Mouse (Mus musculus) MEL (cell line): Measurements from ENCODE around the gene Socs5. TPM values are rescaled to one million over a fixed set of nuclear protein-coding genes. Genes with fewer than 3 reads are reported as not detected.

Experiments
- DNase-seq: peaks from one replicate; pipeline ENCODE4 v3.0.0; 2011; ENCODE audit warnings: low read depth, low spot score
- H3K27ac ChIP-seq: 2 replicates; pipeline ENCODE4 v1.5.1; 2012; ENCODE audit warnings: low read depth, mild to moderate bottlenecking, control low read depth, low read length, moderate library complexity; ENCODE audit not compliant: control insufficient read depth
- H3K27me3 ChIP-seq, 2 experiments: fragments of 150-350 bp in 1 of 2; sonication (generic) in 1 of 2; 2 replicates each; pipeline ENCODE4 v1.6.1; 2012; ENCODE audit warnings: low read length in 2 of 2, mild to moderate bottlenecking in 2 of 2, improper control_type of control experiment in 1 of 2, moderate library complexity in 1 of 2; ENCODE audit not compliant: insufficient read depth in 2 of 2, control insufficient read depth in 1 of 2
- H3K36me3 ChIP-seq, 2 experiments: 2 replicates each; pipeline ENCODE4 v1.6.1; 2012 to 2014; ENCODE audit warnings: low read length in 2 of 2, improper control_type of control experiment in 1 of 2, inconsistent platforms in 1 of 2, mild to moderate bottlenecking in 1 of 2; ENCODE audit not compliant: insufficient read depth in 2 of 2, control insufficient read depth in 1 of 2
- H3K4me1 ChIP-seq, 2 experiments: fragments of 150-350 bp in 1 of 2; sonication (generic) in 1 of 2; 2 replicates each; pipeline ENCODE4 v1.6.1; 2012; ENCODE audit warnings: low read length in 2 of 2, improper control_type of control experiment in 1 of 2, mild to moderate bottlenecking in 1 of 2; ENCODE audit not compliant: insufficient read depth in 2 of 2, control insufficient read depth in 1 of 2
- H3K4me3 ChIP-seq, 2 experiments: fragments of 150-350 bp in 1 of 2; sonication (generic) in 1 of 2; 2 replicates each; pipeline ENCODE4 v1.5.1; 2012; ENCODE audit warnings: low read depth in 2 of 2, low read length in 2 of 2, mild to moderate bottlenecking in 2 of 2, moderate library complexity in 2 of 2, control low read depth in 1 of 2, improper control_type of control experiment in 1 of 2; ENCODE audit not compliant: control insufficient read depth in 1 of 2, insufficient read depth in 1 of 2
- H3K79me2 ChIP-seq: 2 replicates; pipeline ENCODE4 v1.6.1; 2012; ENCODE audit warnings: mild to moderate bottlenecking, low read length, moderate library complexity; ENCODE audit not compliant: control insufficient read depth, poor library complexity, insufficient read depth
- H3K9ac ChIP-seq: 2 replicates; pipeline ENCODE4 v1.6.1; 2012; ENCODE audit warnings: low read depth, mild to moderate bottlenecking, control low read depth, low read length, moderate library complexity; ENCODE audit not compliant: control insufficient read depth, poor library complexity, severe bottlenecking
- H3K9me3 ChIP-seq: fragments of 150-350 bp; sonication (generic); replicated peaks from 2 replicates; pipeline ENCODE4 v1.6.1; 2012; ENCODE audit warnings: mild to moderate bottlenecking, low read length, improper control_type of control experiment, moderate library complexity; ENCODE audit not compliant: insufficient read depth
- CHD2 ChIP-seq: IDR thresholded peaks from 2 replicates; pipeline ENCODE4 v1.6.1; 2011; ENCODE audit warnings: low read length, improper control_type of control experiment
- CTCF ChIP-seq, 3 experiments: IDR thresholded peaks in 2 of 3; conservative IDR thresholded peaks in 1 of 3; 2 replicates each; pipeline ENCODE4 v1.5.1; 2011 to 2012; ENCODE audit warnings: low read length in 3 of 3, low read depth in 2 of 3, mild to moderate bottlenecking in 2 of 3, improper control_type of control experiment in 1 of 3, inconsistent platforms in 1 of 3, mixed read lengths in 1 of 3, moderate library complexity in 1 of 3; ENCODE audit not compliant: control insufficient read depth in 1 of 3, insufficient read depth in 1 of 3, poor library complexity in 1 of 3, severe bottlenecking in 1 of 3
- ELF1 ChIP-seq: IDR thresholded peaks from 2 replicates; pipeline ENCODE4 v1.6.1; 2014; ENCODE audit warnings: low read depth, mild to moderate bottlenecking, inconsistent platforms, low read length, improper control_type of control experiment, moderate library complexity
- EP300 ChIP-seq, 2 experiments: IDR thresholded peaks; 2 replicates each; pipeline ENCODE4 v1.6.1; 2011; ENCODE audit warnings: improper control_type of control experiment in 2 of 2, low read length in 2 of 2, low read depth in 1 of 2, mild to moderate bottlenecking in 1 of 2
- GABPA ChIP-seq: IDR thresholded peaks from 2 replicates; pipeline ENCODE4 v1.6.1; 2012; ENCODE audit warnings: low read depth, mild to moderate bottlenecking, inconsistent platforms, low read length, improper control_type of control experiment, moderate library complexity
- GATA1 ChIP-seq: IDR thresholded peaks from 2 replicates; pipeline ENCODE4 v1.6.1; 2011; ENCODE audit warnings: low read depth, low read length, improper control_type of control experiment
- HCFC1 ChIP-seq: IDR thresholded peaks from 2 replicates; pipeline ENCODE4 v1.6.1; 2012; ENCODE audit warnings: low read depth, mild to moderate bottlenecking, inconsistent platforms, low read length, improper control_type of control experiment, moderate library complexity
- JUND ChIP-seq: IDR thresholded peaks from 2 replicates; pipeline ENCODE4 v1.6.1; 2011; ENCODE audit warnings: low read depth, mild to moderate bottlenecking, improper control_type of control experiment, low read length
- KAT2A ChIP-seq: conservative IDR thresholded peaks from 2 replicates; pipeline ENCODE4 v1.6.1; 2012; ENCODE audit warnings: low read depth, low read length, improper control_type of control experiment, inconsistent platforms
- MAFK ChIP-seq: IDR thresholded peaks from 2 replicates; pipeline ENCODE4 v1.6.1; 2011; ENCODE audit warnings: low read depth, mild to moderate bottlenecking, low read length, improper control_type of control experiment, borderline replicate concordance
- MAX ChIP-seq: IDR thresholded peaks from 2 replicates; pipeline ENCODE4 v1.6.1; 2011; ENCODE audit warnings: low read length, improper control_type of control experiment
- MAZ ChIP-seq: IDR thresholded peaks from 2 replicates; pipeline ENCODE4 v1.6.1; 2012; ENCODE audit warnings: low read depth, mild to moderate bottlenecking, inconsistent platforms, low read length, improper control_type of control experiment
- MEF2A ChIP-seq: IDR thresholded peaks from 2 replicates; pipeline ENCODE4 v1.6.1; 2014; ENCODE audit warnings: low read depth, mild to moderate bottlenecking, inconsistent platforms, low read length, improper control_type of control experiment; ENCODE audit not compliant: poor library complexity, insufficient replicate concordance, severe bottlenecking; ENCODE audit errors: extremely low read depth
- MXI1 ChIP-seq: IDR thresholded peaks from 2 replicates; pipeline ENCODE4 v1.6.1; 2011; ENCODE audit warnings: mild to moderate bottlenecking, low read depth, low read length, improper control_type of control experiment
- MYB ChIP-seq: IDR thresholded peaks from 2 replicates; pipeline ENCODE4 v1.6.1; 2011; ENCODE audit warnings: mild to moderate bottlenecking, low read depth, low read length, improper control_type of control experiment
- NELFE ChIP-seq: IDR thresholded peaks from 2 replicates; pipeline ENCODE4 v1.6.1; 2011; ENCODE audit warnings: low read depth, low read length, improper control_type of control experiment
- POLR2AphosphoS2 ChIP-seq: IDR thresholded peaks from 2 replicates; pipeline ENCODE4 v1.6.1; 2011; ENCODE audit warnings: low read length, improper control_type of control experiment
- RAD21 ChIP-seq: IDR thresholded peaks from 2 replicates; pipeline ENCODE4 v1.6.1; 2011; ENCODE audit warnings: mild to moderate bottlenecking, low read depth, low read length, improper control_type of control experiment
- RCOR1 ChIP-seq: IDR thresholded peaks from 2 replicates; pipeline ENCODE4 v1.6.1; 2012; ENCODE audit warnings: low read depth, mild to moderate bottlenecking, inconsistent platforms, low read length, improper control_type of control experiment
- SIN3A ChIP-seq: IDR thresholded peaks from 2 replicates; pipeline ENCODE4 v1.6.1; 2012; ENCODE audit warnings: low read length, improper control_type of control experiment, inconsistent platforms
- TAL1 ChIP-seq: IDR thresholded peaks from 2 replicates; pipeline ENCODE4 v1.6.1; 2012; ENCODE audit warnings: mild to moderate bottlenecking, inconsistent platforms, low read length, moderate library complexity, mixed read lengths
- UBTF ChIP-seq: IDR thresholded peaks from 2 replicates; pipeline ENCODE4 v1.6.1; 2012; ENCODE audit warnings: low read depth, mild to moderate bottlenecking, inconsistent platforms, low read length, improper control_type of control experiment, moderate library complexity, borderline replicate concordance; ENCODE audit not compliant: insufficient read depth
- USF1 ChIP-seq: IDR thresholded peaks from 2 replicates; pipeline ENCODE4 v1.6.1; 2014; ENCODE audit warnings: low read depth, mild to moderate bottlenecking, inconsistent platforms, low read length, improper control_type of control experiment, moderate library complexity
- USF2 ChIP-seq, 2 experiments: IDR thresholded peaks; 2 replicates each; pipeline ENCODE4 v1.6.1; 2011 to 2012; ENCODE audit warnings: improper control_type of control experiment in 2 of 2, low read length in 2 of 2, borderline replicate concordance in 1 of 2, inconsistent platforms in 1 of 2, low read depth in 1 of 2, mild to moderate bottlenecking in 1 of 2; ENCODE audit not compliant: insufficient read depth in 1 of 2
- ZC3H11A ChIP-seq: IDR thresholded peaks from 2 replicates; pipeline ENCODE4 v1.6.1; 2012; ENCODE audit warnings: low read depth, mild to moderate bottlenecking, inconsistent platforms, low read length, improper control_type of control experiment
- ZMIZ1 ChIP-seq: IDR thresholded peaks from 2 replicates; pipeline ENCODE4 v1.6.1; 2012; ENCODE audit warnings: low read depth, mild to moderate bottlenecking, inconsistent platforms, low read length, improper control_type of control experiment, moderate library complexity
- ZNF384 ChIP-seq: IDR thresholded peaks from 2 replicates; pipeline ENCODE4 v1.6.1; 2012; ENCODE audit warnings: low read depth, mild to moderate bottlenecking, inconsistent platforms, low read length, improper control_type of control experiment
- polyA plus RNA-seq, 2 experiments: library from polyadenylated mRNA; stranded (reverse) in 1 of 2; unstranded in 1 of 2; fragments of >175 nt in 1 of 2; fragments of >200 nt in 1 of 2; gene quantifications; 2 replicates each; pipeline versions ENCODE4 v1.2.1 to v1.2.4; 2012; ENCODE audit warnings: low replicate concordance in 2 of 2, low read depth in 1 of 2; ENCODE audit not compliant: insufficient read length in 2 of 2, insufficient read depth in 1 of 2, missing spikeins in 1 of 2
- total RNA-seq: library from RNA; depleted of rRNA; stranded (reverse); fragments of 300-350 nt; gene quantifications from 2 replicates; pipeline ENCODE4 v1.2.3, GENCODE M21; 2012

Socs5 gene
- total and polyA plus RNA-seq, 3 experiments, result 6.4 to 9.7 TPM; not detected in 1

DNA sequence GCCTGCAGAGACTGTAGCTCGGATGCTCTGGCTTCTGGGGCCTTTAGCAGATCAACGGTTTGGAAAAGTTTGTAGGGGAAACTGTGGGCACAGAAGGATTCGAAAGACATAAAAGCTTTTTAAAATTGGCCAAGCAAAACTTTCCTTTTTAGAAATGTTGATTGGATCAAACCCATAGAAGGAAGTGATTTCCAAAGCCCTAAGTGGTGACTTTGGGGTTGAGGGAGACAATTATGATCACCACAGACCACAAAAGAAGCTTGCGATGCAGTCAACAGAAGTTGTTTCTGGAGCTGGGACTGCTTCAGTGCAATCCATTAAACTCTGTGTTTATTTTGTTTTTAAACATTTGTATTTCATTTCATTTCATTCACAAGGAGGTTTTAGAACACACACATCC, 24.9 kb upstream of the Socs5 start:
- H3K79me2 ChIP-seq, result no peaks in the 10 kb centered on the region
- H3K4me3 ChIP-seq, result no peak overlapping the region
- no peaks in the 10 kb centered on the region for H3K4me1 ChIP-seq
- TF ChIP-seq RCOR1 (no peak), NELFE (no peak), MEF2A (no peak), TAL1 (no peak), RAD21 (no peak), MAX (no peak), CTCF (IDR thresholded peaks at IDR 0.05 in 2 of 3, conservative IDR thresholded peaks at IDR 0.05 in 1 of 3; ENCODE audit: control insufficient read depth in 1 of 3, insufficient read depth in 1 of 3, low read depth in 2 of 3, low read length in 3 of 3, poor library complexity in 1 of 3, severe bottlenecking in 1 of 3) (no peak), MAFK (no peak), KAT2A (no peak), HCFC1 (no peak), USF1 (no peak), GABPA (no peak), JUND (no peak), ZNF384 (no peak), POLR2AphosphoS2 (no peak), USF2 (IDR thresholded peaks at IDR 0.05; ENCODE audit: borderline replicate concordance in 1 of 2, insufficient read depth in 1 of 2, low read depth in 1 of 2, low read length in 2 of 2) (no peak), UBTF (no peak), ZMIZ1 (no peak)
- DNase-seq, result no peak
- H3K27me3 ChIP-seq, result peaks cover 0 to 3% of the 10 kb centered on the region in 2 experiments; a peak in 2 of 4 replicates
- no peaks in the 10 kb centered on the region for H3K9me3 ChIP-seq
- no peak overlapping the region for H3K9ac ChIP-seq
- no peak overlapping the region for H3K27ac ChIP-seq
- no peaks in the 10 kb centered on the region for H3K36me3 ChIP-seq

DNA sequence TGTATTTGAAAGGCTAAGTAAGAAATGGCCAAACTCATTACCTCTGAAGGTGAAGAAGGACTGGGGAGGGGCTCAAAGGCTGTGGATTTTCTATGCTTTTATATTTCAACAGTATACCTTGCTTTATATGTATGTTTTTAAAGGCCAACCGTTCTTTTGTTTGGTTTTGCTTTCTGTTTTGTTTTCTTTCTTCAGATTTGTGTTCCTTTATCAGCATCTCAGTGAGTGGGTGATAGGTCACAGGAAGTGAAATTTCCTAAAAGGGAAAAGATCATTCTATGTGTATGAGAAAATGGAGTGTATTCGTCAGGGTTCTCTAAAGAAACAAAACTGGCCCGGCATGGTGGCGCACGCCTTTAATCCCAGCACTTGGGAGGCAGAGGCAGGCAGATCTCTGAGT, 23.8 kb upstream of the Socs5 start:
- no peaks in the 10 kb centered on the region for H3K4me1 ChIP-seq
- peaks cover 1 to 3% of the 10 kb centered on the region in 2 experiments; a peak in 3 of 4 replicates for H3K27me3 ChIP-seq
- H3K36me3 ChIP-seq, result no peaks in the 10 kb centered on the region
- DNase-seq, result no peak
- H3K4me3 ChIP-seq, result no peak overlapping the region
- TF ChIP-seq UBTF, result no peak
- TF ChIP-seq SIN3A, result no peak
- TF ChIP-seq RCOR1, result no peak
- no peak for TF ChIP-seq ELF1
- no peak for TF ChIP-seq MAZ
- TF ChIP-seq CHD2, result no peak
- no peak for TF ChIP-seq RAD21
- no peak for TF ChIP-seq EP300 (IDR thresholded peaks at IDR 0.05; ENCODE audit: low read depth in 1 of 2, low read length in 2 of 2)
- no peak for TF ChIP-seq GABPA
- no peak for TF ChIP-seq HCFC1
- TF ChIP-seq POLR2AphosphoS2, result no peak
- TF ChIP-seq GATA1, result no peak
- no peak for TF ChIP-seq MXI1
- no peak for TF ChIP-seq ZC3H11A
- TF ChIP-seq MYB, result no peak
- TF ChIP-seq USF2 (IDR thresholded peaks at IDR 0.05; ENCODE audit: borderline replicate concordance in 1 of 2, insufficient read depth in 1 of 2, low read depth in 1 of 2, low read length in 2 of 2), result no peak
- TF ChIP-seq KAT2A, result no peak
- H3K27ac ChIP-seq, result no peak overlapping the region
- no peak overlapping the region for H3K9ac ChIP-seq
- H3K79me2 ChIP-seq, result no peaks in the 10 kb centered on the region
- H3K9me3 ChIP-seq, result no peaks in the 10 kb centered on the region
